Mouse (Mus musculus) neural tube, embryonic 10.5 days (tissue): Measurements from ENCODE around the gene Ppp1r13l.

ENCODE experiments used
- DNase-seq: peaks from one replicate; pipeline ENCODE4 v3.0.0-alpha.2; 2017; ENCODE audit warnings: low spot score; ENCODE audit errors: extremely low spot score

The Ppp1r13l gene

DNA sequence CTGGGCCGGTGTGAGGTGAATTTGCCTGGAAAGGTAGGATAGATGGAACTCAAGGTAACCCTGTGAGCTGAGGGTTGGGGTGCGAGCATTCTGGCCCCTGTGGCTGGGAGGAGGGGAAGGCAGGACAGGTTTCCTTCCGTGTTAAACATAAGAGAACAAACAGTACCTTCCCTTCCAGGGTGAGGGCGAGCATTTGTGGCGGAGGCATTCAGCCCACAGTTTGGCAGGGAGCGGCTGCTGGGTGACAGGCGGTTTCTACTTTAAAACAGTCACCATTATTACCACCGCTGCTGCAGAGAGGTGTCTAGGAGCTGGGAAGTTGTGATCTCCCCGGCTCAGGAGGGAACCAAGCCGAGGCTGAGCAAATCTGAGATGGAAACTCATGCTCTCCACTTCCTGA, 22.4 kb upstream of the Ppp1r13l start:
- DNase-seq: no peak

DNA sequence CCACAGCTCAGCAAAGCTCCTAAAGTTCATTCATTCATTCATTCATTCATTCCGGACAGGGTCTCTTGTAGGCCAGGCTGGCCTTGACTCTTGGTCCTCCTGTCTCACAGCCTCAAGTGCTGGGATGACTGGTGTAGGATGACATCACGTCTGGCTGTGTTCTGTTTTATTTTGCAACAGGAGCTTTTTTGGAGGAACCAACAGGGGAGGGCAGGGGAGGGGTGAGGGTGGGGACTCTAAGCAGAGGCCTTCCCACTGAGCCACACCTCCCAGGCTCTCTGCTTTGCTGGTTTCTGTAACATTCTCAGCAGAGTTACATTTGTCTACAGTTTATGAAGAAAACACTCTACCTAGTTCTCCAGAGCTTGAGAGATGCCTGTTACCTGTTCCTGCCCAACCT, 21.5 kb upstream of the Ppp1r13l start:
- no peak for DNase-seq

DNA sequence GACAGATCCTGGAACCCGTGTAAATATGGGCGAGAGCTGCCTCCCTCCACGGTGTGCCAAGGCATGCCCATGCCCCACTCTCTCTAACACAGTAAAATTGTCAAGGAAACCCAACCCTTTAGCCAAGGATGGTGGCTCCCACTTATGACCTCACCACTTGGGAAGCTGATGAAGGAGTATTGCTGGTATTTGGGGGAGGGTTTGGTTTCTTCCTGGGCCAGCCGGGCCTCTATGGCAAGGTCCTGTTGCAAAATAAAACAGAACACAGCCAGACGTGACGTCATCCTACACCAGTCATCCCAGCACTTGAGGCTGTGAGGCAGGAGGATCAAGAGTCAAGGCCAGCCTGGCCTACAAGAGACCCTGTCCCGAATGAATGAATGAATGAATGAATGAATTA, 21.0 kb upstream of the Ppp1r13l start:
- no peak for DNase-seq

DNA sequence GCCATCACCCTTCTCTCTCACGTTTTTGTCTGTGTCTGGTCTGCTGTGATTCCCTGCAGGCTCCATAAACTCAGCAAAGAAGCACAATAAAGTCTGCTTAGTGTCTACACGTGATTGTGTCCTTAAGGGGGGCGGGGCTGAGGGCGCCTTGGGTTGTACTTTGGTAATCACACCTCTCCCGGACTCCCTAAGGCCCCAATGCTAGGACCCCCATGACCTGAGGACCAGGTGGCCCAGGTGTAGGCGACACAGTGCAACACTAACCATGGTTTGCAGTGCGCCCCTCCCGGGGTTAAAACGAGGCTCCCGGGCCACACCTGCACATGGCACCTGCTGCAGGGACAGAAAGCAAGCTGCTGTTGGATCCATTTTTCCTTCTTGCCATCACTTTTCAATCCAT, 18.3 kb upstream of the Ppp1r13l start:
- DNase-seq: no peak

DNA sequence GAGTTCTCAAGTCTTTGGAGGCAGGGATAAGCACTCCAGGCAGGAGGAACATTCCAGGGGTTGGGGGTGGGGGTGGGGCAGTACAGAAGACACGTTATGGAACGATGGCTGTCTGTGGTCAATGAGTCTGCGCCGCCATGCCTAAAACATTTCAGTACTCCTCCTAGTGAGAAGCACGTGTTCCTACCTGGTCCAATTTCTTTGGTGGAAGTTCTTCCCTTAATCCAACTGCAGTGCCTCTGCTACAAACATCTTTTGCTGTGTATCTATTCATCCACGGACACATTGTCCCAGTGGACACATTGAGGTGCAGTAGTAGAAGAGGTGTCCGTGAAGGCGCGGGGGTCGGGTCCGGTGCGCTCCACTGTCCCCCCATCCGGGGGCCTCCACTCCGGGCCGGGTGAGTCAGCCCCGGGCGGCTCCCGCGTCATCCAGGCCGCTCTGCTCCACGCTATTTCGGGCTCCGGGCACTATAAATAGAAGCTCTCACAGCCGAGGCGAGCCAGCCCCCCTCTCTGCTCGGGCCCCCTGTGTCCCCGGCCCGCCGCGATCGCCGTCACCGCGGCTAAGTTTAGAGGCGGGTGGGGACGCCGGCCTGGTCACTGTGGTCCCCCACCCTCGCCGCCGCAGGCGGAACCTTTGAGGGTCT, 17.7 kb upstream of the Ppp1r13l start:
- DNase-seq: peak; percentile 58

DNA sequence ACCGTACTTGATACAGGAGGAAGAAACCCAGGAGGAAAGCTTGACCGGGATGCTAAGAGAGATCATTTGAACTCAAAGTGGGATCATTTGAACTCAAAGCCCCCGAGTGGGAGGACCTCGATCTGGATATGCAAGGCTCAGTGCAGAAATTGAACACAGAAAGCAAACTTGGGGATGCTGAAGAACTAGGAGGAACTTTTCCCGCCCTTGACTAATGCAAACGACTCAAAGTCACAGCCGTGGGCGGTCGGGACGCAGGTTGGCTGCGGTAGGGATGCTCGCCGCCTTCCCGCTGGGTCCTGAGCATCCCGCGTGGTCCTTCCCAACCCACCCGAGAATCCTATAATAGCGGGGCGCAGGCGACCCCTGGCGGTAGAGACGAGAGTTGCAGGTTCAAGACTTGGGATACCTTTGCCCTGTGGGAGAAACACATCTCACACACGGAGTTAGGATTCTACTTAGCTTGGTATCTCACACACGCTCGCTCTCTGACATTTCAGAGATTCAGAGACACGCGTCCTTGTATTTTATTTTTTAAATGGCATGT, 17.0 kb upstream of the Ppp1r13l start:
- peak; percentile 93 for DNase-seq

DNA sequence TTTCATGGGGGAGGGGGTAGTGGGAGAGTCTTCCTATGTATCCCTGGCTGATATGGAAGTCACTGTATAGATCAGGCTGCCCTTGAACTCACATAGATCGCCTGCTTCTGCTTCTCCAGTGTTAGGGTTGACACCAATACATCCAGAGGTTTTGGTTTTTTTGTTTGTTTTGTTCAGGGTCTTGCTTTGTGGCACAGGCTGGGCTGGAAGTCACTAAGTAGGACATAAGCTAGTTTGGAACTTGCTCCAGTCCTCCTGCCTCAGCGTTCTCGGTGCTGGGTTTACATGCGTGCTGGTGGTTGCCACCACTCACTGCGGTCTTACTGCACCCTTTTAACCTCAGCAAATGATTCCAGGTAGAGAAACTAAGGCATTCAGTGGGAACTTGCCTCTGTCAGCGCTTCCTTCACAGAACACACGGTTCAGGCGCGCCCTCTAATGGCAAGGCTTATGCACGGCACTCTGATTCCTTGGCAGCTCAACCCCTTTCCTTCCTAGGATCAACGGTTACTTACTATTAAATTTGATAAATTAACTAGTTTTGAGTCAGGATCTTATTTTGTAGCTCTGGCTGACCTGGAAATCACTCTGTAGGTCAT, 16.2 kb upstream of the Ppp1r13l start:
- DNase-seq: peak; percentile 72

DNA sequence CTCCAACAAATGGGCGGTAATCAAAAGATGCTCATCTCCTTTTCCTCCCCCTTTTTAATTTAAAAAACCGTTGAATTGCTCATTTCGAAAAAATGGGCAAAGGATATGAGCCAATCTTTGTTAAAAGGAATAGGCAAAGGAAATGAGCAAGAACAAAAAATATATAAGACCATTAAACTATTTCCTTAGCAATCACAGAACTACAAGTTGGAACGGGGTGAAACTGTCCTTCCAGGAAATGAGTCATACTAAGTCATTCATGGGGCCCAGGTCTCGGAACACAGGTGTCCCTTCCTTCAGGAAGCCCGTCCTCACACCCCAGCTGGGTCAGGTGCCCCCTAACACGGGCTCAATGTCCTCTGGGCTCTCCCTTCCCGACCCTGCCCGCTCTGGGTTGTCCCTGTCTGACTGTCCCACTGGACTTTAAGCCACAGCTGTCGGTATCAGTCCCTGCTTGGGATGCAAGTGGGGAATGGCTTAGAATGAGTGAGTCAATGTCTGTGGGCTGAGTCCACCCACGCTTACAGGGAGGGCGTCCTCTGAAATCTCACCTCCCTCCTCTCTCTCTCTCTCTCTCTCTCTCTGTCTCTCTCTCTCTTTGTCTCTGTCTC, 15.2 kb upstream of the Ppp1r13l start, which contains the start of gene Ercc1:
TSS of gene Ercc1 (plus strand) at position 542 of the 611 bp plus-strand sequence.
- DNase-seq: no peak

DNA sequence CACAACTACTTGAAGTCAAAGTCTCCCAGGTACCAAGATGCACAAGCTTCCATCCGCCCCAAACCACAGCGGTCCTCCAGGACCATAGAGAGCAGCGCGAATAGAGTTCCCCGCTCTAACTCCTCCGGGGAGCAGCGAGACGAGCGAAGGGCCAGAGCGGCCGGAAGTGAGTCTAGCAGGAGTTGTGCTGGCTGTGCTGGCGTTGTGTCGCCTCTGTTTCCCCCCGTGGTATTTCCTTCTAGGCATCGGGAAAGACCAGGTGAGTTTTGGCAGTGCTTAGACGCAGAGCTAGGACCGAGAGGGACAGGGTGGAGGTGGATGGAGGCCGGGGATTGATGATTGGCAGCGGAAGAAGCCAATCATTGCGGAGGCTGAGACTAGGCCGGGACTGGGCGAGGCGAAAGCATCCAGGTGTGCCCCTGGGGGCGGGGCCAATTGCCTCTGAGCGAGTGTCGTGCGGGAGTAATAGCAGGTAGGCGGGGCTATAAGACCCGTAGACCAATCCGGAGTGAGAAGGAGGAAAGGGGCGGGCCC, 14.5 kb upstream of the Ppp1r13l start:
- DNase-seq: peak; percentile 95

DNA sequence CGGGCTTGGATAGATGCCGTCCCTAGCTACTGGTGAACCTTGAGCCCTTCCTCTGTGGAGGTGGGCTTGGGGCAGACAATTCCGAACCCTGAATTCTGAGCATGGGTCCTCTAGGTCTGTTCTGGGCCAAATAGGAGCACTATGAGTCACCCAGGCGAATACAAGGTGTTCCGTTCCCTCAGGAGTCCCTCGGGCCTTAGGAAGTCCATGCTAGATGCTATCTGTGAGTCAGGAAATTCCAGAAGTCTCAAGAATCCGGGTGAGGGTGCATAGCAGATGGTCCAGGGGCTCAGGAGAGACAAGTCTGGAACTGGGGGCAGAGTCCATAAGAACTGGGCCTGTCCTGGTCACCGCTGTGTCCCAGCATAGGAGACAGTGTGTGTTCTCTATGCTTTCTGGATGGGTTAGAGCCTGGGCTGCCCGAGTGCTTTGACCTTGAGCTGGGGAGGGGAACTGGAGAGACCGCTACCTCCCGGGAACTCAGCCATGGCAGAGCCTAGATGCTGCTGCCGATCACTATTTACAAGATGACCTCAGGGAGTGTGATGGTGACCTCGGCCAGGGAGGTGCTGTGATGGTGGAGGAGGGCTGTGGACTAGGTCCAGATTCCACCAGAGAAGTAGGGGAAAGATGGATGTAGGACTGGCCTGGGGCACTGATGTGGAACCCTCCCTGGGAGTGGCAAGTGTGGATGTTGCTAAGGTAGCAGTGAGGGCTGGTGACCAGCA, 10.2 kb upstream of the Ppp1r13l start:
- no peak for DNase-seq

DNA sequence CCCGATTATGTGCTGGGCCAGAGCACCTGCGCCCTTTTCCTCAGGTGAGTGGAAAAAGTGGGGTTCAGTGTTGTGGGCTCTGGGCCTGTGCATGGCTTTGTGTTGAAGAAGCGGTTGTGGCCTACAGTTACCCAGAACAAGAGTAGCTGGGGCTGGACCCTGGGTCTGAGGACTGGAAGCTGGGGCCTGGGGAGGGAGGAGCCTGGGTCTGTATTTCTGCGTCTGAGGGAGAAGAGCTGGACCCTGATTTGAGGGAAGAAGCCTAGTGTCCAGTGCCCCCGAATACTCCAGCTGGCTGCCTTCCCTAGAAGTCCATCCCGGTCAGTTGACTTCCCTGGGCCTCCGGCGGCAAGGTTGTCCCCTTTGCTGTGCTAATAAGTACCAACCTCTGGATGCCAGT, 9.3 kb upstream of the Ppp1r13l start:
- no peak for DNase-seq

DNA sequence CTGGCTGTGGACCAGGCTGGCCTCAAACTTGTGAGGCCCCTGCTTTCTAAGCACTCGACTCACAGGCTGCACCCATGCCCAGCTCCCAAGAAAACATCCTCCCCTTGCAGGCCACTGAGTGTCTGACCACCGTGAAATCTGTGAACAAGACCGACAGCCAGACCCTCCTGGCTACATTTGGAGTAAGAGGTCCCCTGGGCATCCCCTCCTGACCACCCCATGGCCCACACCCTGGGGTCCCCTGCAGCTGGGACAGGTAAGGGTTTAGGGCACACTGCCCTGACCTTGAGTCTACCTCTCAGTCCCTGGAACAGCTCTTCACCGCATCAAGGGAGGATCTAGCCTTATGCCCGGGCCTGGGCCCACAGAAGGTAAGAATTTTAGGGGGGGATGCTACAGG, 4.6 kb upstream of the Ppp1r13l start:
- no peak for DNase-seq

DNA sequence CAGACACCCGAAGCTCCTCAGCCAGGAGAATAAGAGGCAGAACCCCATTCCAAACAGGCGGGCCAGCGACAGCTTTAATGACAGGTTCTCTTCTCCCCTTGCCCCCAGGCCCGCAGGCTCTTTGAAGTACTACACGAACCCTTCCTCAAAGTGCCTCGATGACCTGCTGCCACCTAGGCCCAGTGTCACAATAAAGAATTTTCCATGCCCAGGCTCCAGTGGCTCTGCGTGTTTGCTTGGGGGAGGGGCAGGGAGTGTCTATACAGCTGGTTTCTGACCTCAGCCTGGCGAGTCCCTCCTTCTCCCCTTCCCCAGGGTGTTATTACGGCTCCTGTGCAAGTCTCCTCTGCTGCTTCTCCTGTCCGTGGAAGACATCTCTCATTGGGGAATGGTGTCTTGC, 3.2 kb upstream of the Ppp1r13l start:
- no peak for DNase-seq

DNA sequence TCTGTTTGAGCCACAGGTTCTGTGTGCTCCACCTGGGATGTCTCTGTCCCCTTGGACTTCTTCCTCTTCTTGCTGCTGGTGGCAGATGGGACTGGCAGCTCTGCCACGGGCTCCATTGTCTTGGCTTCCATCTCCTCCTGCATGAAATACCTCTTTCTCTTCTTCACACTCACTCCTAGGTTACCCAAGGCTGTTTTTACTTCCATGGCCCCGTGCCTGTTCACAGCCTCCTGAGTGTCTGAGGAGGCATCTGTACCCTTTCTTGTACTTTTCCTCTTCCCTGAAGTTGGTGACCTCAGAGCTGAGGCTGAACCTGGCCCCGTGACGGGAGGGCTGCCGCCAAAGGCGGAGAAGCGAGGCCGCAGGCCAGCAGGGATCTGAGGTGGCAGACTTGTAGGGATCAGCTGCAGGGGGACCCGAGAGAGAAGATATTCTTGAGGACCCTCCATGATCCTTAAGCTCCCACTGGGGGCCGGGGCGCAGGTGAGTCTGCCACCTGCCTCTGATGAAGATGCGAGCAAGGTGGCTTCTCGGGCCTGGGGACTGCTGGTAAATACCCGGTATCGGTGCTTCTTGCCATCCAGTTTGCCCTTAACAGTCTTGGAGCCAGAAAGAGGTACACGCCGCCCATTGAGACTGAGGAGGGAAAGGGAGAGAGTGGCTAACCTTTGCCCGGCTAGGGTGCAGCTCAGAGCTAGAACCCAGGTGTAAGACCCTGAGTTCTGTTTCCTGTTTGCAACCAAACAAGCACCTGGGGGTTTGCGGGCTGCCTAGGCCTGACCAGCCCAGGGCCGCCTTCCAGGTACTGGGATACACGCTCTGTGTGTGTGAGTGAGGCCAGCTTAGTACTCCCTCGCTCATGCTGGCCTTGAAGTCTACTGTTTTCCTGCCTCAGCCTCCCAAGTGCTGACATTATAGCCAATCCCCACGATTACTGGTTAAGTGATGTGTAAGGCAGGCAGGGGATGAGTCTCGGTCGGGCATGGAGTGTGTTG, 1.9 kb upstream of the Ppp1r13l start:
- DNase-seq: no peak

DNA sequence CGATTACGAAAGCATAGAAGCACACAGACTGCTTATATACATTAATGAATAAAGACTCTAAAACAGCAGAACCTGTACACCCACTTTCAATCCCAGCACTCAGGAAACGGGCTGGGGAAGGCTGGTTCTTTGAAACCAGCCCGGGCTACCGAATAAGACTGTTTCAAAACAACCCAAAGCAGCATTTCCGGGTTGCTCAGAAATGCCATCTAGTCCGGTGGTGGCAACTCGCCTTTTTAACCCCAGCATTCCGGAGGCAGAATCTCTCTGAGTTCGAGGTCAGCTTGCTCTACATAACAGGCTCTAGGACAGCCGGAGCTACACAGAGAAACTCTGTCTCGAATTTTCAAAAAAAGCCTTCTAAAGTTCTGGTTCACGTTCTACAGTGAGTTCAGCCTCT, 915 bp upstream of the Ppp1r13l start:
- DNase-seq: no peak

DNA sequence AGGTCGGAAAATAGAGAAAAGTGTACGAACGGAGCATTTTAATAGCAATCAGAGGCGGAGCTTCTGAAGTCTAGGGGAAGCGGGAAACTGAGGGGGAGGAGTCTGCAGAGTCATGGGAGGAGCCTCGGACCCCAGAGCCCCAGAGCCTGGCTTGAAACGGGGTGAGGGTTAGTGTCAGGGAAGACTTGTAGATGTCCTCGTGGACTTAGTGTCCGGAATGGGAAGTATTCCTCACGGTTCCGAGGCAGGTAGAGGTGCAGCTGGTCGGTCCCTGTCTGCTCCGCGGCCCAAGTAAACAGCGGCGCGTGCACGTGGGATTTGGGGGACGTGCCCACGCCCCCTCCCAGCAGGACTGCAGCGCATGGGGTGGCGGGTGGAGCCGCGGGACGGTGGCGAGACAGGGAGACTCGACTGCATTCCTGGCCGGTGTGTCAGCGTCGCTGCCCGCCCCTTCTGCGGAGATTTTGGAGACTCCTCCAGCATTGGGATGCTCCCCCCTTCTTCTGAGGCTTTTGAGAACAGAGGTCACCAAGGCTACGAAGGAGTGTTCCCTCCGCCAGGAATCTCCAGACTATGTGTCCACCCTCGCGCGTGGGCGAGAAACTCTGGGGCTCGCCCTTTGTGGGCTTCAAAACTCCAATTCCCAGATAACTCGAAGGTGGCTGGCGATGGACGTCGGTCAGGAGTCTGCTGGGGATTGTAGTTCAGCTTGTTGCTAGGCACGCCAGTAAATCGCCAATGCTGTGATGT, 518 bp downstream of the Ppp1r13l start:
- DNase-seq: no peak

DNA sequence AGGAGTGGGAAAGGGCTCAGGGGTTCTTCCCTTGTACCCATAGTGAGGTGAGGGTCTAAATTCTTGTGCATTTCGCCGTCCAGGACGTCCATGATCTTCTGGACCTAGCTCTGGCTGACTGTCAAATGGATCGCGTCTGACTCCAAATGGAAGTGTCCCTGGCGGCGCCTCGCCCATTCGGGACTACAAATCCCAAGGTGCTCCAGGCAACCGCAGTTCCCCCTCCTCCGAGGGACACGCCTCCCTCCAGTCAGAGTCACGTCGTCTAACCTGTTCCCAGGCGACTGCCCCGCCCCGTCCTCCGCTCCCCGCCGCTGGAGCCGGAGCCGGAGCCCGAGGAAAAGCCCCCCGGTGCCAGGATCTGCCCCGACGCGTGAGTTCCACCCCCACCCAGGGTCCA, 1.4 kb downstream of the Ppp1r13l start:
- DNase-seq: peak; percentile 86

DNA sequence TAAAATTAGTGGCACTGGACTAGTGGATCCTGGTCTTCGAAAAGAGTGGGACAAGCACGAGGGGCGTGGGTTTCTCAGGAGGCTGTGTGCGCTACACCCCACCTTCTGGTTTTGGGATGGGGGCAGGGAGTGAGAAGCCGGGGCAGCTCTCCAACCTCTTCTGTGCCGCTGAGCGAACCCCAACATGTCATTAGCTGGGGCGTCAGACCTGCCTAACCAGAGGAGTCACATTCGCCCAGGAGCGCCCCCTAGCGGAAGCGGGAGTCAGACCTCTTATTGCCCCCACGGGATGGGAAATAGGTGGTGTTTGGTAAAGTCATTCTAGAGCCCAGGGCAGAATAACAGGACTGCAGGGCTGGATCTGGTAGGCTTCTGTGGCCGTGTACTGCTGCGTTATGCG, 2.2 kb downstream of the Ppp1r13l start:
- peak; percentile 74 for DNase-seq

DNA sequence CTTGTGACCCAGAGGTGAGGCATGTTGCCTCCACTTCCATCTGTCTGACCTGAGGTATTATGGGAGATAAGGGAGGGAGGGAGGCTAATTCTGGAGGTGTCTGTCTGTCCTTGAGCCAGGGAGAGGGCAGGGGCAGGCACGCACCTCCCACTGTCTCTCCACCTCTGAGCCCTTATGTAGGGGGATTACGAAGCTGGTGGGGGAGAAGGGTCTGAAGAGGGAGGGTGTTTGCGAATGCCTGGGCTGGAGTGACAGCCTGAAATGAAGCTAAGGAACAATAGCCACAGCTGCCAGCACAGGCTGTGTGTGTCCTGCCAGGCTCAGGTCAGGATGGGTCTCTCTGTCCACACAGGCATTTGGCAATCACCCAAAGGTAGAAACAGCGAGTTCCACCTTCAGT, 2.7 kb downstream of the Ppp1r13l start:
- DNase-seq: no peak

DNA sequence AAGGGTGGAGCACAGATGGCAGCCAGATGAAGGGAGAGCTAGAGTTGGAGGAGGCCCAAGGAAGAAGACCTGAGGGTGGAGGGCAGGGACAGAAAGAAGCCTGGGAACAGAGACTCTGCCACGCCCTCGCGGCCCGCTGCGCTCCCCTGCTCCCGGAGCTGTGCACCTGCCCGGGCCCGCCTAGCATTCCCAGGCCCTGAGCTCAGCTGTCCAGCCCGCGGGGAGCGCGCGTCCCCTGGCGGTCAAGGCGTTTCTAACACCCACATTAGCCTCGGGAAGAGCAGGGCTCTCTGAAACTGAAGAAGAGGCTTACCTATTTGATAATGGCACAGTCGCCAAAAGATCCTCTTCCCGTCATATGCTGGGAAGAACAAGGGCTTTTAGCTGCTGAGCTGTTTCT, 4.3 kb downstream of the Ppp1r13l start:
- DNase-seq: peak; percentile 70
